Mouse (Mus musculus) CH12.LX (cell line): ENCODE measurements around the gene Rnf115.

Experiments used
- CHD2 ChIP-seq: IDR thresholded peaks from 2 replicates; pipeline ENCODE4 v1.6.1; 2011; ENCODE audit warnings: low read length, improper control_type of control experiment
- CTCF ChIP-seq, 2 experiments: IDR thresholded peaks in 1 of 2; conservative IDR thresholded peaks in 1 of 2; 2 replicates each; pipeline ENCODE4 v1.5.1; 2011 to 2012; ENCODE audit warnings: low read depth in 2 of 2, low read length in 2 of 2, improper control_type of control experiment in 1 of 2, inconsistent platforms in 1 of 2, mild to moderate bottlenecking in 1 of 2, moderate library complexity in 1 of 2
- ETS1 ChIP-seq: conservative IDR thresholded peaks from 2 replicates; pipeline ENCODE4 v1.6.1; 2012; ENCODE audit warnings: low read depth, mild to moderate bottlenecking, inconsistent platforms, low read length, improper control_type of control experiment, moderate library complexity
- PAX5 ChIP-seq: IDR thresholded peaks from 2 replicates; pipeline ENCODE4 v1.6.1; 2012; ENCODE audit warnings: low read length, inconsistent platforms, mixed read lengths
- POLR2A ChIP-seq: IDR thresholded peaks from 2 replicates; pipeline ENCODE4 v1.6.1; 2011; ENCODE audit warnings: low read depth, mild to moderate bottlenecking, improper control_type of control experiment, low read length
- RAD21 ChIP-seq: IDR thresholded peaks from 2 replicates; pipeline ENCODE4 v1.6.1; 2011; ENCODE audit warnings: low read depth, mild to moderate bottlenecking, low read length, improper control_type of control experiment, moderate library complexity
- RCOR1 ChIP-seq: conservative IDR thresholded peaks from 2 replicates; pipeline ENCODE4 v1.6.1; 2012; ENCODE audit warnings: low read depth, mild to moderate bottlenecking, inconsistent platforms, low read length, improper control_type of control experiment
- SIN3A ChIP-seq: IDR thresholded peaks from 2 replicates; pipeline ENCODE4 v1.6.1; 2012; ENCODE audit warnings: low read length, improper control_type of control experiment, inconsistent platforms
- SMC3 ChIP-seq: IDR thresholded peaks from 2 replicates; pipeline ENCODE4 v1.6.1; 2011; ENCODE audit warnings: low read depth, low read length, improper control_type of control experiment
- USF1 ChIP-seq: IDR thresholded peaks from 2 replicates; pipeline ENCODE4 v1.6.1; 2014; ENCODE audit warnings: low read depth, mild to moderate bottlenecking, inconsistent platforms, low read length, improper control_type of control experiment

GRCm38 (mm10) chr3:96700376-96700775 lies 27.1 kb upstream of the Rnf115 start:
- TF ChIP-seq ETS1 (no peak), CTCF (conservative IDR thresholded peaks at IDR 0.05 in 1 of 2, IDR thresholded peaks at IDR 0.05 in 1 of 2; ENCODE audit: low read depth in 2 of 2, low read length in 2 of 2) (peak; percentile 48 to 86; a peak in 2 of 4 replicates), PAX5 (no peak), POLR2A (no peak), RCOR1 (no peak), SIN3A (no peak), RAD21 (peak; percentile 65), CHD2 (no peak), USF1 (no peak), SMC3 (peak; percentile 81)
